Mouse (Mus musculus) limb, embryonic 10.5 days (tissue): ENCODE data around the gene Ap5s1. TPM values are rescaled to one million over a fixed set of nuclear protein-coding genes. Genes with fewer than 3 reads are reported as not detected.

Source experiments
- DNase-seq: peaks from one replicate; pipeline ENCODE4 v3.0.0-alpha.2; 2017; ENCODE audit warnings: low spot score
- H3K27ac ChIP-seq: fragments of 300-500 bp; sonication (generic); 2 replicates; pipeline ENCODE4 v1.5.1; 2016; ENCODE audit warnings: mild to moderate bottlenecking
- H3K27me3 ChIP-seq: fragments of 300-500 bp; sonication (generic); 2 replicates; pipeline ENCODE4 v1.6.1; 2016; ENCODE audit warnings: low read depth, mild to moderate bottlenecking; ENCODE audit not compliant: poor library complexity, severe bottlenecking
- H3K36me3 ChIP-seq: fragments of 300-500 bp; sonication (generic); 2 replicates; pipeline ENCODE4 v1.6.1; 2016; ENCODE audit warnings: mild to moderate bottlenecking, moderate library complexity
- H3K4me1 ChIP-seq: fragments of 300-500 bp; sonication (generic); 2 replicates; pipeline ENCODE4 v1.6.1; 2016
- H3K4me3 ChIP-seq: fragments of 300-500 bp; sonication (generic); 2 replicates; pipeline ENCODE4 v1.5.1; 2016; ENCODE audit warnings: mild to moderate bottlenecking, moderate library complexity
- H3K9me3 ChIP-seq: fragments of 300-500 bp; sonication (generic); replicated peaks from 2 replicates; pipeline ENCODE4 v1.6.1; 2016; ENCODE audit warnings: mild to moderate bottlenecking
- WGBS: fragments of 180-500 bp; shearing (Covaris S2); methylation state at CpG from one replicate; pipeline ENCODE4 v1.1.7; 2016; 5-methylcytosine and 5-hydroxymethylcytosine counted together
- polyA plus RNA-seq: library from polyadenylated mRNA; unstranded; fragments of >200 nt; fragmentation: Nextera tagmentation; extraction: Ambion mirVana; gene quantifications from 2 replicates; pipeline ENCODE4 v1.2.1, GENCODE M21; 2016

The Ap5s1 gene
- polyA plus RNA-seq, 1 experiment from 2014 or later, result 22.6 TPM

DNA sequence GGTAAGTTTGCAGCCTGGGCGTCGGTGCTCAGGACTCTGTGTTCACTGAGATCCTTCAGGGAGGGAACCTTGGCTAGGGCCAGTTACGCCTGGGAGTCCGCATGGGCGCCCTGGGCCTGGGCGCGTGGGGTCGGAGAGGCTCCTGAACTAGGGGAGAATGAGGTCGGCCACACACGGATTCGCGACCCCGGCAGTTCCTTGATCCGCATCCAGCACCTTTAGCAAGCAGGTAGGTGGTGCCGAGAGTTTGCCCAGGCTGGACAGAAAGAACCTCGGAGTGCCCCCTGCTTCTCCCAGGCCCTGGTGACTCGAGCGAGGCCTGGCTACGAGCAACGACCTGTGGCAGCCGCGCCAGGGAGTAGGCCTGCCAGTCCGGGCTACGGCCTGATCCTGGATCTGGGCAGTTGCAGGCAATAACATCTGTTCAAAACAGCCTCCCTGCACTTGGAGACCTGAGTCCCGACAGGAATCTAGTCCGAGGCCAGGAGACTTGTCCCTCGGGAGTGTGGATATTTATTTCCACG lies 27.3 kb downstream of the Ap5s1 start:
- H3K4me3 ChIP-seq, result peak overlapping the region; percentile 66
- H3K27me3 ChIP-seq, result no peaks in the 10 kb centered on the region
- DNase-seq, result no peak
- H3K4me1 ChIP-seq, result peaks cover 27% of the 10 kb centered on the region
- H3K36me3 ChIP-seq, result peaks cover 12% of the 10 kb centered on the region
- H3K9me3 ChIP-seq, result no peaks in the 10 kb centered on the region
- 14% methylated on average over 28 of the region's 28 CpGs for WGBS
- H3K27ac ChIP-seq, result peak overlapping the region; percentile 82

DNA sequence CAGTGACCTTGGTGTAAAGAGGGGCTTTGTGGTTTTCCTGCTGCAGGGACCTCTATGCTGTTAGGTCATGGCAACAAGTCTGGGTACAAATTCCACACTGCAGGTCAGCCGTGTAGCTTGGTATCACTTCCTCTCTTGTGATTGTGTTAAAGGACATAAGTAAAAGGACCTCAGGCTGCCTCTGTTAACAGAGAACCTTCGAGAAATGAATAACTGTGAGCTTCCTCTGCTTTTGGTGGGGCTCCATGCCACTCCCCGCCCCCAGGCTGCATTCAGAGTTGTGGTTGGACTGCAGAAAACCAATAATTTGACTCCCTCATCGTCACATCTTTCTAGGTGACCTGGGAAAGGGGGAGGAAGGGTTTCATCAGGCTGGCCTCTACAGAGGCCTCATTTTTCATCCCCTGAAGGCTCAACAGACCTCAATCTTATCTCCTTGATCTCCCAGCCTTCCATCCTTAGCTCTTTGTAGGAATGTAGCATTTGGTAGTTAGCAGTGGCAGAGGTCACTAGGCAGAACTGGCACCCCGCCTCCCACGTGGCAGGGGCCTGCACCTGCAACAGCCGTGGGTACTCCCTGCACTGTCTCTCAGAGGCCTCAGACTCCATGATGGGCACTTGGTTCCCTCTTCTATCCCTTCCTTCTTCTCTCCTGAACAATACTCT lies 28.2 kb downstream of the Ap5s1 start:
- DNase-seq, result no peak
- no peaks in the 10 kb centered on the region for H3K27me3 ChIP-seq
- 74% methylated on average over 7 of the region's 7 CpGs for WGBS
- peaks cover 22% of the 10 kb centered on the region for H3K36me3 ChIP-seq
- no peak overlapping the region for H3K27ac ChIP-seq
- H3K4me3 ChIP-seq, result peak overlapping the region; percentile 66
- peaks cover 27% of the 10 kb centered on the region for H3K4me1 ChIP-seq
- H3K9me3 ChIP-seq, result no peaks in the 10 kb centered on the region

GRCm38 (mm10) chr2:131242180-131242579 lies 35.3 kb downstream of the Ap5s1 start:
- Histone ChIP-seq H3K4me3 (no peak overlapping the region), H3K27me3 (no peaks in the 10 kb centered on the region), H3K36me3 (peaks cover 92% of the 10 kb centered on the region), H3K27ac (no peak overlapping the region), H3K4me1 (no peaks in the 10 kb centered on the region), H3K9me3 (no peaks in the 10 kb centered on the region)
- DNase-seq, result no peak

DNA sequence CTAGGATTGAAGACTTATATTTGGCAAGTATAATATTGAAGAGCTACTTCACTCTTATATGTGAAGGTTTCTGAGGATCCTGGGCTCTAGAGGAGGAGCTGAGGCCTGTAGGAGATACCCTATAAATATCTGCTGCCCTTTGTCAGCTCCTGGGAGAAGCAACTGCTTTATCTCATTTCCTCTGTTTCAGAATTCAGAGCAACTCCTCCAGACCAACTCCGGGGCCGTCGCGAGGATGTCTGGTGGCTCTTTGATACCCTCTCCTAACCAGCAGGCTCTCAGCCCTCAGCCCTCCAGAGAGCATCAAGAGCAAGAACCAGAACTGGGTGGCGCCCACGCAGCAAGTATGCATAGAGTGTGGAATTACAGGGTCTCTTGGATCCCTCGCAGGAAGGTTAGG lies 36.1 kb downstream of the Ap5s1 start:
- Histone ChIP-seq H3K27ac (no peak overlapping the region), H3K36me3 (peaks cover 93% of the 10 kb centered on the region), H3K9me3 (no peaks in the 10 kb centered on the region), H3K4me1 (no peaks in the 10 kb centered on the region), H3K27me3 (no peaks in the 10 kb centered on the region), H3K4me3 (no peak overlapping the region)
- DNase-seq, result no peak
- 90% methylated on average over 7 of the region's 7 CpGs for WGBS

- no peaks in the 10 kb centered on the region for H3K9me3 ChIP-seq
- WGBS, result 34% methylated on average over 7 of the region's 7 CpGs
- no peaks in the 10 kb centered on the region for H3K27me3 ChIP-seq
- H3K27ac ChIP-seq, result peak overlapping the region; percentile 68
- H3K4me3 ChIP-seq, result no peak overlapping the region
- DNase-seq, result peak; percentile 62
- H3K4me1 ChIP-seq, result peaks cover 15% of the 10 kb centered on the region
- peaks cover 7% of the 10 kb centered on the region; the same call in 1 of the 2 replicates for H3K36me3 ChIP-seq
Measured at GRCm38 (mm10) chr2:131253681-131254328, 46.9 kb downstream of the Ap5s1 start.

DNA sequence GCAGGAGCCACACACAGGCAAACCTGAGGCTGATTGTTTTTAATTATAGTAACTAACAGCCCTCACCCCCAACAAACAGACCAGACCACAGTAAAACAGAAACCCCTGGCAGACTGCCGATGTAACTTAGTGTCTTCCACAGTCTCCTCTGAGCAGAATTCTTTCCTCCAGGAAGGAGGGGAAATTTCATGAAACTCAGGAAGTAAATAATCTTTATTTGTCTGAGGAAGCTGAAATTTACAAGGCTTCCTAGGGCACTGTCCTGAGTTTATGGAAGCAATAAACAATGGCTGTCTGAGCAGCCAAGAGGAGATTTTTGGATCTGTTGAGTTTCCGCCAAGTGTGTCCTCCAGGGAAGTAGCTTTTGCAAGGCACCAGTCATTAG lies 47.4 kb downstream of the Ap5s1 start:
- Histone ChIP-seq H3K4me1 (peaks cover 15% of the 10 kb centered on the region), H3K9me3 (no peaks in the 10 kb centered on the region), H3K36me3 (0 out of 2 replicates have a peak, but pooled peaks cover 2% of the 10 kb centered on the region), H3K27me3 (no peaks in the 10 kb centered on the region), H3K4me3 (no peak overlapping the region), H3K27ac (peak overlapping the region; percentile 68)
- WGBS, result 62% methylated on average over 2 of the region's 2 CpGs
- DNase-seq, result no peak

- no peak overlapping the region for H3K27ac ChIP-seq
- no peaks in the 10 kb centered on the region for H3K36me3 ChIP-seq
- 56% methylated on average over 3 of the region's 3 CpGs for WGBS
- no peak overlapping the region for H3K4me3 ChIP-seq
- H3K9me3 ChIP-seq, result no peaks in the 10 kb centered on the region
- H3K27me3 ChIP-seq, result no peaks in the 10 kb centered on the region
- no peak for DNase-seq
- H3K4me1 ChIP-seq, result peaks cover 19% of the 10 kb centered on the region
Measured at GRCm38 (mm10) chr2:131255738-131256137, 48.9 kb downstream of the Ap5s1 start.

DNA sequence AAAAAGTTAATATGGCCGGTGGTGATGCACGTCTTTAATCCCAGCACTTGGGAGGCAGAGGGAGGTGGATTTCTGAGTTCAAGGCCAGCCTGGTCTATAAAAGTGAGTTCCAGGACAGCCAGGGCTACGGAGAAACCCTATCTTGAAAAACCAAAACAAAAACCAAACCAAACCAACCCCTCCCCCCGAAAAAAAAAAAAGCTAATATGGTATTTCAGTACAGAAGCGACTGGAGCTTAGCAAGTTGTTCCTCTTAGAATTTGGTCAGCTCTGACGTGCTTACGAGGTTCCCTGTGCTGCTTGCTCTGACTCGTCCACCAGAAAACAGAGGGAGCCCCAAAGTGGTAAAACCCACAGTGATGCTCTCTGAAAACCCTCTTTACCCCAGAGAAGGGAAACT lies 51.8 kb downstream of the Ap5s1 start:
- 79% methylated on average over 8 of the region's 8 CpGs for WGBS
- no peak for DNase-seq
- H3K36me3 ChIP-seq, result no peaks in the 10 kb centered on the region
- no peak overlapping the region for H3K4me3 ChIP-seq
- H3K4me1 ChIP-seq, result peaks cover 33% of the 10 kb centered on the region
- H3K9me3 ChIP-seq, result no peaks in the 10 kb centered on the region
- H3K27ac ChIP-seq, result no peak overlapping the region
- H3K27me3 ChIP-seq, result no peaks in the 10 kb centered on the region

DNA sequence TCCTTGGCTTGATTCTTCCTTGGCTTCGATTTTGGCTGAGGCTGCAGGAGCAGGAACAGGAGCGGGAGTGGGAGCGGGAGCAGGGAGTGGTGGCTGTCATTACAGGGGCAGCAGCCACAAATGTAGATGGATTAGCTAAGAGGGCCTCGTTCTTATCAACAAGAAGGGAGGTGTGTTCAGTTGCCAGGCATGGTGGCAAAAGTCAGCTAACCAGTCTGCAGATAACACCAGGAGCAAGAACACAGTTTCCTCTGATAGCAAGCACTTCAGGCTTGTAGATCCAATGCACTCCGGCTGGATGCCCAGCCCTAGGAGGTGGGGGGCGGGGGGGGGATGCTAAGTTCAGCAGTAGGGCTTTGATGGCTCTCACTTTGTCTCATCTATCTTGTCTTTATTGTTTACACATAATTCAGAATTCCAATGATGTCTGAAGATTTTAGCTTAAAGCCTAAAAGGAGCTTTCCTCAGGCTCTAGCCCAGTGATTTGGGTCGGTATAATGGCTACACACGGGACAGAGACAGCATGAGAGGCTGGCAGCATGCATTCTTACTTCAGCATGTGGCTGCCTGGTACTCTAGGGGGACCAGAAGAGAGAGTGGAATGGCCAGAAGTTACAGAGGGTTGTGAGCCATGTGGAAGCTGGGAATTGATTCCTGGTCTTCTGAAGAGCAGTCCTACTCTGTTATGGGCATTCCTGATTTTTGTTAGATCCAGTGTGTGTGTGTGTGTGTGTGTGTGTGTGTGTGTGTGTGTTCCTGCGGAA lies 53.8 kb downstream of the Ap5s1 start:
- H3K27ac ChIP-seq, result peak overlapping the region; percentile 99
- no peak overlapping the region for H3K4me3 ChIP-seq
- no peak for DNase-seq
- no peaks in the 10 kb centered on the region for H3K9me3 ChIP-seq
- H3K4me1 ChIP-seq, result peaks cover 38% of the 10 kb centered on the region
- no peaks in the 10 kb centered on the region for H3K27me3 ChIP-seq
- H3K36me3 ChIP-seq, result 0 out of 2 replicates have a peak, but pooled peaks cover 3% of the 10 kb centered on the region
- WGBS, result 58% methylated on average over 9 of the region's 9 CpGs

- no peaks in the 10 kb centered on the region for H3K9me3 ChIP-seq
- H3K4me1 ChIP-seq, result peaks cover 38% of the 10 kb centered on the region
- peak overlapping the region; percentile 86 for H3K4me3 ChIP-seq
- 0 out of 2 replicates have a peak, but pooled peaks cover 5% of the 10 kb centered on the region for H3K36me3 ChIP-seq
- WGBS, result 7% methylated on average over 10 of the region's 10 CpGs
- no peaks in the 10 kb centered on the region for H3K27me3 ChIP-seq
- DNase-seq, result no peak
- H3K27ac ChIP-seq, result peak overlapping the region; percentile 99
Measured at GRCm38 (mm10) chr2:131261481-131262212, 54.8 kb downstream of the Ap5s1 start.

- whole genome bisulfite sequencing, result under 1% methylated on average over 47 of the region's 49 CpGs
- Histone ChIP-seq H3K27ac (peak within 1 kb of the TSS; percentile 99), H3K27me3 (no peaks in the 10 kb centered on the region), H3K9me3 (no peaks in the 10 kb centered on the region), H3K4me1 (peaks cover 38% of the 10 kb centered on the region), H3K4me3 (peak within 1 kb of the TSS; percentile 86), H3K36me3 (0 out of 2 replicates have a peak, but pooled peaks cover 7% of the 10 kb centered on the region)
- DNase-seq, result peak; percentile 95
Measured at GRCm38 (mm10) chr2:131262213-131262672, 55.4 kb downstream of the Ap5s1 start, which contains the start of gene Pank2. TSS of gene Pank2 (plus strand) at chr2:131262495.
